Mouse (Mus musculus): Measurements from ENCODE around the gene Prkar1a. TPM values are rescaled to one million over a fixed set of nuclear protein-coding genes. Genes with fewer than 3 reads are reported as not detected.

Prkar1a gene
- total and polyA plus RNA-seq, 2 experiments from 2014 or later, result 294 to 468 TPM

GRCm38 (mm10) chr11:109698740-109699139, 49.5 kb downstream of the Prkar1a start:
- ATAC-seq (no peak), DNase-seq (no peak)
- H3K27ac ChIP-seq (ENCODE audit: low read depth, low read length), result no peak overlapping the region
- no peaks in the 10 kb centered on the region for H3K4me1 ChIP-seq (ENCODE audit: insufficient read depth)
- no peak overlapping the region for H3K4me2 ChIP-seq (ENCODE audit: low read depth)
- no peak for TF ChIP-seq CTCF (IDR thresholded peaks at IDR 0.05; ENCODE audit: low read depth)
- H3K9me3 ChIP-seq (ENCODE audit: low read length), result no peaks in the 10 kb centered on the region
- no peaks in the 10 kb centered on the region for H3K27me3 ChIP-seq (ENCODE audit: insufficient read depth, low read length)
- 89% methylated on average over 10 of the region's 10 CpGs for WGBS
- no peak overlapping the region for H3K9ac ChIP-seq
- no peaks in the 10 kb centered on the region for H3K36me3 ChIP-seq (ENCODE audit: insufficient read depth)
- H3K4me3 ChIP-seq (ENCODE audit: low read depth, low read length), result no peak overlapping the region

GRCm38 (mm10) chr11:109699784-109700183, 50.6 kb downstream of the Prkar1a start:
- Histone ChIP-seq H3K4me1 (ENCODE audit: insufficient read depth) (0 out of 2 replicates have a peak, but pooled peaks cover 4% of the 10 kb centered on the region), H3K27me3 (ENCODE audit: insufficient read depth, low read length) (no peaks in the 10 kb centered on the region), H3K4me2 (ENCODE audit: low read depth) (no peak overlapping the region), H3K36me3 (ENCODE audit: insufficient read depth) (no peaks in the 10 kb centered on the region), H3K27ac (ENCODE audit: low read depth, low read length) (no peak overlapping the region), H3K4me3 (ENCODE audit: low read depth, low read length) (no peak overlapping the region), H3K9ac (no peak overlapping the region), H3K9me3 (ENCODE audit: low read length) (no peaks in the 10 kb centered on the region)
- 68% methylated on average over 2 of the region's 2 CpGs for whole genome bisulfite sequencing
- ATAC-seq (no peak), DNase-seq (no peak)
- TF ChIP-seq CTCF (IDR thresholded peaks at IDR 0.05; ENCODE audit: low read depth), result no peak

- DNase-seq, result no peak
- H3K4me1 ChIP-seq (ENCODE audit: insufficient read depth), result peaks cover 13% of the 10 kb centered on the region; the same call in 1 of the 2 replicates
- TF ChIP-seq CTCF (IDR thresholded peaks at IDR 0.05; ENCODE audit: low read depth), result no peak
These were observed 51.6 kb downstream of the Prkar1a start for GRCm38 (mm10) chr11:109700761-109701160.

DNA sequence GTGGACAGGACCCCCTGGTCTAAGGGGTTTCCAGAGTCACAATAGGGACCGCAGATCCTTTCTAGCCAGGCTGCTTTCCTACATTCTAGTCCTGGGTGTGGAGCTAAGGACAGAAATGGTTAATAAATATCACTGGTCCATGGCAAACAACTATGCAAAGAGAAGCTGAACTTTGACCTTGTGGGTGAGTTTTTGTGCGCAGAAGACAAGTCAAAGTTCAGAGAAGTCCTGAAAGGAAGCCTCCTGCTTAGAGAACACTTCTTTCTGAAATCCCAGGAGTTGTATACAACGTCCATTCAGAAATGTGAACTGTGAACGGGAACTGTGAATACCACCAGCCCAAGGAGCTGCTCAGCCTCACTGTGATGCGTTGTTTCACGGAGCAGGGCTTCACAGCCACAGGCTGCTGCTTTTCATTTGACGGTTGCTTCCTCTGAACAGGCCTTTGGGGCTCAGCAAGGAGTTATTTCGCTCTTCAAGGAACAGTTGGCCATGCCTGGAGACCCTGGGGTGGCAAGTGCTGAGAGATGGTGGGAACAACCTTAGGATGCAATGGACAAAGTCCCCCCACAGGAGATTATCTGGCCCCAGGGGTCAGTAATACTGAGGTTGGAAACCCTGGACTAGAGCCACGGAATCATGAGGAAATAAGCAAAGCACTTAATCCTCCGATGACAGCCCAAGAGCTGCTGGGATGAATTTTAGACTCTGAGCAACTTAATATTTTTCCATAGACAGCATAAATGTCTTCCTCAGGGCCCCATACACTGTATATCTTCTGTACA, 53.0 kb downstream of the Prkar1a start:
- no peak overlapping the region for H3K4me2 ChIP-seq (ENCODE audit: low read depth)
- no peaks in the 10 kb centered on the region for H3K27me3 ChIP-seq (ENCODE audit: insufficient read depth, low read length)
- WGBS, result 60% methylated on average over 10 of the region's 10 CpGs
- peaks cover 15% of the 10 kb centered on the region; the same call in 1 of the 2 replicates for H3K4me1 ChIP-seq (ENCODE audit: insufficient read depth)
- H3K36me3 ChIP-seq (ENCODE audit: insufficient read depth), result no peaks in the 10 kb centered on the region
- H3K4me3 ChIP-seq (ENCODE audit: low read depth, low read length), result no peak overlapping the region
- no peaks in the 10 kb centered on the region for H3K9me3 ChIP-seq (ENCODE audit: low read length)
- no peak for TF ChIP-seq CTCF (IDR thresholded peaks at IDR 0.05; ENCODE audit: low read depth)
- no peak overlapping the region for H3K9ac ChIP-seq
- DNase-seq (no peak), ATAC-seq (no peak)
- H3K27ac ChIP-seq (ENCODE audit: low read depth, low read length), result no peak overlapping the region

More at GRCm38 (mm10) chr11:109700761-109701160, 51.6 kb downstream of the Prkar1a start:
- 47% methylated on average over 6 of the region's 6 CpGs for WGBS
- H3K9me3 ChIP-seq (ENCODE audit: low read length), result no peaks in the 10 kb centered on the region
- no peaks in the 10 kb centered on the region for H3K36me3 ChIP-seq (ENCODE audit: insufficient read depth)
- no peak for ATAC-seq
- no peak overlapping the region for H3K4me3 ChIP-seq (ENCODE audit: low read depth, low read length)
- H3K27me3 ChIP-seq (ENCODE audit: insufficient read depth, low read length), result no peaks in the 10 kb centered on the region
- H3K9ac ChIP-seq, result no peak overlapping the region
- H3K27ac ChIP-seq (ENCODE audit: low read depth, low read length), result no peak overlapping the region
- H3K4me2 ChIP-seq (ENCODE audit: low read depth), result no peak overlapping the region

GRCm38 (mm10) chr11:109703845-109704244, 54.6 kb downstream of the Prkar1a start:
- H3K9me3 ChIP-seq (ENCODE audit: low read length), result no peaks in the 10 kb centered on the region
- H3K4me1 ChIP-seq (ENCODE audit: insufficient read depth), result peaks cover 15% of the 10 kb centered on the region; the same call in 1 of the 2 replicates
- H3K36me3 ChIP-seq (ENCODE audit: insufficient read depth), result no peaks in the 10 kb centered on the region
- 48% methylated on average over 9 of the region's 9 CpGs for WGBS
- H3K27me3 ChIP-seq (ENCODE audit: insufficient read depth, low read length), result no peaks in the 10 kb centered on the region
- no peak overlapping the region for H3K27ac ChIP-seq (ENCODE audit: low read depth, low read length)
- DNase-seq (no peak), ATAC-seq (no peak)
- TF ChIP-seq CTCF (IDR thresholded peaks at IDR 0.05; ENCODE audit: low read depth), result no peak
- no peak overlapping the region for H3K4me2 ChIP-seq (ENCODE audit: low read depth)
- H3K9ac ChIP-seq, result no peak overlapping the region
- no peak overlapping the region for H3K4me3 ChIP-seq (ENCODE audit: low read depth, low read length)

DNA sequence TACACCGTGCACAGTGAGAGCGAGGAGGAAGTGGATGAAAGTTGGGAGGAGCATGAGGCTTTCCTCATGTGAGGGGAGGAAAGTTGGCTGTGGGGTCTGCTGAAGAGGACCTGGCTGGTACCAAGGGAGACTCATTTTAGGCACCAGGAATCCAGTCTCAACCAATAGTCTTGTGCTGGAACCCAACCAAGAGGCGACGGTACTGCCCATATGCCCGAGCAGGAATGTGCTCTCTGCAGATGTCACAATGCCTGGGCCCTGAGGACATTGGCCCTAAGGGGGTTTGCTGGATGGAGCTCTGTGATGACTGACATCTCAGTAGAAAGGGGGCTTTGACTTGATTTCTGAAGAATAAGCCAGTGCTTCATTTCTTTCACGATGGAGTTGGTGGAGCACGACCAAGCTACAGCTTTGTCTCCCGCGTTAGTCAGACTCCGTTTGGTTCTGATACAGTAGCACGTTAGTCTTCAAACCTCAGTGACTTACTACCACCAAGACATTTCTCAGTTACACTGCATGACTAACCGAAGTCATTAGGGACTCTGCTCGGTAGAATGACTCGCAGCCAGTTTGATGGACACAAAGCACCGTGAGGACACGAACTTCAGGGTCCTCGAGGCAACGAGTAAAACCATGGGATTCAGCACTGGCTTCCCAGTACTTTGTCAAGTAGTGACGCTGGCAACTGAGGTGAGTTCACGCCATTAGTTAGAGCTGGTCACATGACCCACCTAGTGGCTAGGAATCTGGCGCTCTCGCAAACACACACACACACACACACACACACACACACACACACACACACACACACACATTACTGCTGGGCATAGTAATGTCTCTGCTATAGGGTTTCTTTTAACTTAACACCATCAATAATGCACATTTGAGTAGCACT, 55.4 kb downstream of the Prkar1a start:
- H3K9ac ChIP-seq, result no peak overlapping the region
- ATAC-seq (no peak), DNase-seq (no peak)
- 71% methylated on average over 22 of the region's 22 CpGs for WGBS
- H3K4me2 ChIP-seq (ENCODE audit: low read depth), result no peak overlapping the region
- H3K27me3 ChIP-seq (ENCODE audit: insufficient read depth, low read length), result no peaks in the 10 kb centered on the region
- peaks cover 15% of the 10 kb centered on the region; the same call in 1 of the 2 replicates for H3K4me1 ChIP-seq (ENCODE audit: insufficient read depth)
- no peaks in the 10 kb centered on the region for H3K9me3 ChIP-seq (ENCODE audit: low read length)
- no peak overlapping the region for H3K4me3 ChIP-seq (ENCODE audit: low read depth, low read length)
- no peak for TF ChIP-seq CTCF (IDR thresholded peaks at IDR 0.05; ENCODE audit: low read depth)
- no peak overlapping the region for H3K27ac ChIP-seq (ENCODE audit: low read depth, low read length)
- H3K36me3 ChIP-seq (ENCODE audit: insufficient read depth), result no peaks in the 10 kb centered on the region
